Mouse (Mus musculus) heart, postnatal 25 days (tissue): Measurements from ENCODE around the gene Rcor1. TPM values are rescaled to one million over a fixed set of nuclear protein-coding genes. Genes with fewer than 3 reads are reported as not detected.

Experiments
- DNase-seq: peaks from one replicate; pipeline ENCODE4 v3.0.0; 2022; ENCODE audit warnings: low spot score
- intact Hi-C: fragments of 180-260 bp; cut with DNase I; formaldehyde crosslinking; loops from one replicate; pipeline ENCODE4 v1.15.1; 2025
- total RNA-seq, 2 experiments: library from RNA; stranded (reverse); gene quantifications; 2 replicates each; pipeline ENCODE4 v1.2.3; 2021

Rcor1 gene
- 10 to 100 TPM; 14.8 to 17.4 TPM for total RNA-seq

DNA sequence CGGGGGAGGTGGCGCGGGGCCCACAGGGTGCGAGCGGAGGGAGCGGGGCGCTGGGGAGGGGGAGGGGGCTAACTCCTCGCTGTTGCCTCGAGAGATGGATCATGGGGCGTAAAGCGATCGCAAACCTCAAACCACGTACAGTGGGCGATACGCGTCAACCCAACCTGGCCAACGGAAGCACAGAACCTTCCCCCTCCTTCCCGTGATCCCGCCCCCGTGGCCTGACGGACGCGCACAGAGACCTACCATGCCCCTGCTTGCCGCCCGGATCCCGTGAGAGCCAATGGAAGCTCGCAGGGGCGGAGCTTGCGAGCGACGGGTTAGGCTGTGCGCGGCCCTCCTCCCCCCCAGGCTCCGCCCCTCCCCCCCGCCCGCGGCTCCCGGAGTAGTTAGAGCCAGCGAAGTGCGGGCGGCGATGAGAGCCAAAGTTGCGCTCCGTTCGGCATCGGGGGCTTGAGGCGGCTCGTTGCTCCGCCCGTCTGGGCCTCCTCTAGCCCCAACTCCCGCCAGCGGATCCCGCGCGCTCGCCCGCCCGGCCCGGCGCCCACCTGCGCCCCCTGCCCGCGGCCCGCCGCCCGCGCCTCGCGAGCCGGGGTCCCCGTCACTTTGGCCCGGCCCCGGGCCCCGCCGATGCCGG lies at the start of gene Rcor1:
Gene Rcor1 (plus strand): TSS at position 376 of the 637 bp plus-strand sequence.
- intact Hi-C loops = no loop called here

DNA sequence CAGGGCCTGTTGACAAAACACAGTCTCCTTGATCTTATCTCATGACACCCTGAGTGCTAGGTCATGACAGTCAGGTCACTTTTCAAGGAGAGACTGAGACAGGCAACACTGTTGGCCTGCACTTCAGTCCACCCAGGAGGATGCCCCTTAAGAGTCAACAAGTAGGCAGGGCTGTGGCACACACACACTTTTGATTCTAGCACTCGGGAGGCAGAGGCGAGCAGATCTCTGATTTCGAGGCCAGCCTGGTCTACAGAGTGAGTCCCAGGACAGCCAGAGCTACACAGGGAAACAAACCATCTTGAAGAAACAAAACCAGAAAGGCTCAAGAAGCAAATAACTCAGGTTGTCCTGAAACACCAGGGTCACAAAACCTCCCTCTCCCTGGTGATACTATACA lies 49.7 kb upstream of the Rcor1 start:
- intact Hi-C loops = no loop called here
- no peak for DNase-seq

More for the DNA sequence above, at the start of gene Rcor1:
- DNase-seq = peak; percentile 99

DNA sequence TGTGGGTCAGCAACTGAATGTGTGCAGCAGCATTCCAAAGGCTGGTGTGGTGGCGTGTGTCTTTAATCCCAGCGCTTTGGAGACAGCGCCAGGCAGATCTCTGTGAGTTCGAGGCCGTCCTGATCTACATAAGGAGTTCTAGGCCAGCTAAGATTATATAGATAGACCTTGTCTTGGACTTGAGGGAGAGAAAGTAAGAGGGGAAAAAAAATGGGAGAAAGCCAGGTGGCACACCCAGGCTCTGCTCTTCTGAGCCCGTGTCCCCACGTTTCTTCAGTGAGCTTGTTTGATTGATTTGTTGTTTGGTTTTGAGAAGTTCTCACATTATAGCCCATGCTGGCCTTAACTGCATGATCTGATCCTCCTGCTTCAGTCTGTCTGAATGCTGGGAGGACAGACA lies 48.7 kb upstream of the Rcor1 start:
- no peak for DNase-seq
- intact Hi-C loops = loop anchor here (5.0 kb wide), 1 partner anchor 143 kb away; no protein-coding TSS in a partner anchor

DNA sequence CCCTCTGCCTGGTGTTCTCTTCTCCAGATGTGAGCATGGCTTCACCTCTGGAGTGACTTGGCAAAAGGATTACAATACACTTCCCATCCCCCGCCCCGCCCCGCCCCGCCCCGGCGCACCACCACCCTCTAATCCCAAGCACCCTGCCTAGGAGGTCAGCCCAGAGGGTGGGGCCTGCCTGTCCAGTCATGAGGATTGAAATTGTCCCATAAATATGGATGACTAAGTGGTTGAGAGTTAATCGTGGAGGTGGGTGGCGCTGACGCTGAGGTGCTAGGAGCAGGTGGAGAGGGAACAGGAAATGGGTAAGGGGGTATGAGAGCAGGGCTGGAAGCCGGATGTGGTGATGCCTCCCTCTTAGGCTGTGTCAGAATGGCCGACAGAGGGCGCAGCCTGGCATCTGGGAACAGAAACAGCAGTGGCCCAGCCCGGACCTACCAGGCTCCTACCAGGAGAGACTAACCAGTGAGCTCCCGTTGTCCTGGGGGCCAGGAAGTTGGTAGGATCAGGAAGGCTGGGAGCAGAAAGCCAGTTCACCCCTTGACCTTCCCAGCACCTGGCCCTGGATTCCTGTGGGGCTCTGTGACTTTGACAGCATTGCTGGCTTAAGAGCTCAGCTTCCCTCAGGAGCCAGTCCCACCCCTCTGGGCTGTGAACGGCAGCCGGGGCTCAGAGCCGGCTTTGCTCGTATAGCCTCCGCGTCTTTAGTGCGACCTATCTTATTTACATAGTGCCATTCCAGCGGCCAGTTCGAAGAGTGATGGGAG lies 47.6 kb upstream of the Rcor1 start:
- intact Hi-C loops = loop anchor here (1.0 to 5.0 kb wide), 2 partner anchors 55 to 144 kb away; no protein-coding TSS in a partner anchor
- peak; percentile 42 for DNase-seq

DNA sequence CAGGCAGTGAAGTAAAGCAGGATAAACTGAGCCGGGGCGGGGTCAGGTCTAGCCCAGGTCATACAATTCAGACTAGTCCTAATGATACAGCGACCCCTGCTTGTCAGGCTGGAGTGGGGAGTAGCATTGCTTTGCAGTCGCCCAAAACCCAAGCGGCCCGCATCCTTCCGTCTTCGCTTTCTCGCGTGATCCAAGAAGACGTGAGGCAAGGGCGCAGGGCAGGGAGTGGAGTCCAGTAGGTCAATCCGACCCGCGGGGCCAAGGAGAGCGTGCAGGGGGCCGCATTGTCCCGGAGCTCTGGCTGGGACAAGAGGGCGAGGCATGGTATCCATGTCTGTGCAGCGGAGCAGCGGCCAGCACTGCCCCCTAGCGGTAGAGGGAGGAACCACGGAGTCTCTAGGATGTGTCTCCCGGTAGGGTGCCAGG lies 47.0 kb upstream of the Rcor1 start:
- intact Hi-C loops = loop anchor here (1.0 to 5.0 kb wide), 2 partner anchors 56 to 145 kb away; no protein-coding TSS in a partner anchor
- peak; percentile 78 for DNase-seq

DNA sequence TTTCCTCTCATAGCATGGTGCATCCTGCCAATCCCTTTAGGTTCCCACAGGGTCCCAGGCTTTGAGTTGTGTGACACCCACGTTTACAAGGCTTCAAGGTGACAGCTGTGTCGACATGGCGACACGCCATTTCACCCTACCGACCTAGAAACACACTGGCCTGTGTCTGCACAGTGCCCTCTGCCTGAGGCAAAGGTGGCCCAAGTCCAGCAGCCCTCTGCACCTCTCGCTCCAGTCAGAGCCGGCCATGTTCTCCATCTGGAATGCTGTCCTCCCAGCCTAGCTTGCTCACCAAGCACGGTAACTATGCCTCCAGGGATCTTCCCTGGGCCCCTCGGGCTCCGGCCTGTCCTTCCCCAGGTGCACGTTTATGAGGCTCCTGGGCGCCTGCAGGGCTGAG lies 46.4 kb upstream of the Rcor1 start:
- intact Hi-C loops = loop anchor here (1.0 to 5.0 kb wide), 2 partner anchors 56 to 145 kb away; no protein-coding TSS in a partner anchor
- DNase-seq = no peak

DNA sequence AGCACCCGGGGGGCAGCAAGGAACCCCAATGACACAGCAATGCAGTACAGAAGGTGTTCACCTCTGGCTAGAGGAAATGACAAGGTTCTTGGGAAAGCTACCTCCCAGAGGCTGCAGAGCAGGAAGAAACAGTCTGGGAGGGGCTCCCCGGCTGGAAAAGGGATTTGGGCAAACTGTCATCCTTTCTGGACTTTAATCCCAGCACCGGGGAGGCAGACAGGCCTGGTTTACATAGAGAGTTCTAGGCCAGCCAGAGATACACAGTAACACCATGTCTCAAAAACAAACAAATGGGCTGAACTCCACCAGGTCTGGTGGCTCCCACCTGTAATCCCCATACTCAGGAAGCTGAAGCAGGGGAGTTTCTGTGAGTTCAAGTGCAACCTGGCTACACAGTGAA lies 45.9 kb upstream of the Rcor1 start:
- intact Hi-C loops = loop anchor here (5.0 kb wide), 1 partner anchor 146 kb away; no protein-coding TSS in a partner anchor
- DNase-seq = no peak

DNA sequence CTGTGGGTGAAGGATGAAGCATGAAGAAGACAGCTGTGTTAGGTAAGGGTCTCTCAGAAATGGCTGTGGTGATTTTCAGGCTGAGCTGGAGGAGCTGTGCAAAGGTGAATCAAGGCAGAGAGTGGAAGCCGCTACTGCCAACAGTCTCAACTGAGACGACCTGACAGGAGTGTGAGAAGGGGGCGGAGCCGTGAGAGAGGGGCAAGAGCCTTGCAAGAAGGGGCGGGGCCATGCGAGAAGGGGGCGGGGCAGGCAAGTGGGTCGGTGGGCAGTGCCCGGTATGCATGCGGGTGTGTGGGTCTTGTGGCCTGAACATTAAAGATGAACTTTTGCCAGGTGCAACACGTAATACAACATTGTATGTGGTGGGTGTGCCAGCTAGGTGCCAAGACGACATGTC lies 44.5 kb upstream of the Rcor1 start:
- DNase-seq = no peak
- intact Hi-C loops = loop anchor here (5.0 kb wide), 1 partner anchor 147 kb away; no protein-coding TSS in a partner anchor

DNA sequence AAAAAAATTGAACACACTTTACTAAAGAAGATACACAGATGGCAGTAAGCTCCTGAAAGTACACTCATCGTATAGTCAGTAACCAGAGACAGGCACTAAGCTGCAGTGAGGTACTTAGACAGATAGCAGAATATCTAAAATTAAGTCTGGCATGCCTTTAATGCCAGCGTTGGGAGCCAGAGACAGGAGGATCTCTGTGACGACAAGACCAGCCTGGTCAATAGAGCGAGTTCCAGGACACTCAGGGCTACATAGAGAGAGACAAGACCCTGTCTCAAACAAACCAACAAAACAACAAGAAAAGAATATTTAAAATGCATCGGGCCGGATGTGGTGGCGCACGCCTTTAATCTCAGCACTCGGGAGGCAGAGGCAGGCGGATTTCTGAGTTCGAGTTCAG lies 41.1 kb upstream of the Rcor1 start:
- intact Hi-C loops = no loop called here
- DNase-seq = no peak

DNA sequence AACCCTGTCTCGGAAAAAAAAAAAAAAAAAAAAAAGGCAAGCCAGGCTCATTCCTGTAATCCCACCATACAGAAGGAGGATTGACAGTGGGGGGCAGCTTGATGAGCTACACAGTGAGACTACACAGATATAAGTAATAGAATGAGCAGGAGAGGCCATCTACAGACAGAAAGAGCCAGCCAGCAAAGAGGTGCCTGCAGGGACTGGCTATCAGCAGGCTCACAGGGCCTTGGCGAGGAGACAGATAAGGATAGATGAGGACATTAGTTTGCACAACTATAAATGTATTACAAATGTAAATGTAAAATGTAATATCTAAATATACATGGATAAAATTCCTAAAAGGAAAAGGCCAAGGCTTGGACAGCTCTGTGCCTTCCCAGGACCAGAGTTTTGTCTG lies 39.3 kb upstream of the Rcor1 start:
- intact Hi-C loops = no loop called here
- no peak for DNase-seq

DNA sequence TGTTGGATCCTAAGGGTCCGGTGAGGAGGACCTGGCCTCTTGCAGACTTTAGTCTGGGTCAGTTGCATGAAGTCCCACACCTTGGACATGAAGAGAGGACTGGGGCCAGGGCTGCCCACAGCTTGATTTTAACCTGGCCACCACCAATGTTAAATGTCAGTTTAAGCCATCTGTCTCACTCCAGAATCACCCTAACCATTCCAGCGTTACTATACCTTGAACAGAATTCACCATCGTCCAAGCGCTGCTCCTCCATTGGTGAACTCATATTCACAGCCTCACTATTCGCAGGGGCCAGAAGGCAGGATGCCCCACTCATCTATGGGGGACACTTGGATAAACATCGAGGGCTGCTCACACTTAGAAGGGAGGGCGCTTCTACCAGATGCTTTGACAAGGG lies 38.2 kb upstream of the Rcor1 start:
- DNase-seq = no peak
- intact Hi-C loops = no loop called here

DNA sequence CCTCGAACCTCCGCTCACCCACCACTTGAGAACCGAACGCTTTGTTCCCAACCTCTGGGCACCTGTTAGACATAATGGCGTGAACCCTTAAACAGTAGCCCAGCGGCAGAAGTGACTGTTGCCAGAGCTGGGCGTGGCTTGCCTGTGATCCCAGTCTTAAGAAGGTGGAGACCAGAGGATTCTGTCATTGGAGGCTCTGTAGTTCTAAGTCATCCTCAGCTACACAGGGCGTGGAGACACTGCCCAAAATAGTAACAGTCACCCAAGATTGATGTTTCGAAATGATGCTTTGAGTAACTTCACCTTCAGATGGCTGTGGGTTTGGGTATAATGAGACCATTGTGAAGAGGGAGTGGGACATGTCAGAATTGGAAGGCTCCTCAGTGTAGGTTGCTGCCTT lies 35.0 kb upstream of the Rcor1 start:
- intact Hi-C loops = no loop called here
- no peak for DNase-seq

DNA sequence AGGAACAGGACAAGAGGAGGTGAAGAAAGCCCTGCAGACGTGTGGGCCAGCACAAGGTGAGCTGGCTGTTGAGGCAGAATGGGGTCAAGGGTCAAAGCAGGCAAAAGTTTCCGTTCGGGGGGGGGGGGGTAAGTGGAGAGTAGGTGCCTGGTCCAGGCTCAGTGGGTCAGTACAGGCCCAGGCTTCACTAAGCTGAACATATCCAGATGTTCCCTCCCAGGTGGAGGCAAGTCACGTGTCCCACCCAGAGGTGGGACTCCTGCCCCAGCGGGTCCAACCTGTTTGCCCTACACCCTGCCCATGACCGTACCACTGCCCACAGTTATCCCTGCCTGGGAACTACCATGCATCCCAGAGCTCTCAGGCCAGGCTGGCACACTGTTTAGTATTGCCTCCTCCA lies 33.3 kb upstream of the Rcor1 start:
- no peak for DNase-seq
- intact Hi-C loops = no loop called here

DNA sequence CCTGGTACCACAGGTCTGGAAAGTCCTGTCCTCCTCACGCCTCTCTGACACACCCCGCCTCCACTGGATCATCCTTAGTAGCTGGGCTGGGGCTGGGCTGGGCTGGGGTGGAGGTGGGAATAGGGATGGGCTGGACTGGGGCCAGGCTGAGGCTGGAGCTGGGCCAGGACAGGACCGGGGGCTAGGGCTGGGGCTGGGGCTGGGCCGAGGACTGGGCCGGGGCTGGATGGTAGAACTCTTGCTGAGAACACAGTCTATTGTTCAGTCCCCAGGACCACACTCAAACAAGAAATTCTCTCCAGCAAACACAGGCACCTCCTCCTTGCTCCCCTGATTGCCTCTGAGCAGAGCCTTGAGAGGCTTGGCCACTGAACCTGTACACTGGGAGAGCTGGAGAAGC lies 32.8 kb upstream of the Rcor1 start:
- intact Hi-C loops = no loop called here
- DNase-seq = no peak

DNA sequence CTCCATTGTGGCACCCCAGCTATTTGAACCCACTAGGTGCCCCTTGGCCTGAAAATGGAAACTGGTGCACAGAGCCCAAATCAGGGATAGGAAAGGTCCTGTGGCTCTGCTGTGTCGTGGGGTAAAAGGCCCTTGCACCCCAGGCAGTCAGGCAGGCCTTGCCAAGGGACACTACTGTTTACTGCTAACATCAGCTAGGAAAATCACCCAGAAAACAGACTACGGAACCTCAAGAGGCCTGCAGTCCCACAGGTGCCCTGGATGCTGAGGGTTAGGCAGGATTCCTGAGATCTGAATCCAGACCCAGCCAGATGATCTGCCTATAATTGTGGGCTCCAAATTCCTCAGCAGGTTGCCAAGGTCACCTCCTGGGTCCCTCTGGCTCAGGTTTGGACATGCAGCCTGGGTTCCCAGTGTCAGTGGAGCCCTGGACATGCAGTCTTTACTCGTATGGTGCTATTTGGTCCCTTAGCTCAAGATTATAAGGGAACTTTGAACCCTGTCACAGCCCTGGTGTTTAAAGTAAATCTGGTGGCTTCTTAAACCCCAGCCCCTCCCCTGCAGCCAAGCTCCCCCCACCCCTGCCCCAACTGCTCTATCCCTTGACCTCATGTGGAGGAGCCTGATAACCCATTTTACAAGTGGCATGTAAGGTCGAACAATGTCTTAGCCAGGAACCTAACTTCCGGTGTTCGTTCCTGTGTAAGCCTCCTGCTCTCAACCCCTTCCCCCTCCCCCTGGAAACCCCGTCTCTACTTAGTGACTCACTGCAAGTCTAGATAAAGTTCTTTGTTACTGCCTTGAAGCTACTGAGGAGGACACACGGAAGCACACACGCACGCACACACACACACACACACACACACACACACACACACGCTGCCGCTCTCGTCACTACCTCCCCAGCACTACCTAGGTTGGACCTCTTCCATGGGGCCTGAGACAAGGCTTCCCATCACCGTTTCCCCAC lies 31.7 kb upstream of the Rcor1 start:
- peak; percentile 14 for DNase-seq
- intact Hi-C loops = no loop called here

DNA sequence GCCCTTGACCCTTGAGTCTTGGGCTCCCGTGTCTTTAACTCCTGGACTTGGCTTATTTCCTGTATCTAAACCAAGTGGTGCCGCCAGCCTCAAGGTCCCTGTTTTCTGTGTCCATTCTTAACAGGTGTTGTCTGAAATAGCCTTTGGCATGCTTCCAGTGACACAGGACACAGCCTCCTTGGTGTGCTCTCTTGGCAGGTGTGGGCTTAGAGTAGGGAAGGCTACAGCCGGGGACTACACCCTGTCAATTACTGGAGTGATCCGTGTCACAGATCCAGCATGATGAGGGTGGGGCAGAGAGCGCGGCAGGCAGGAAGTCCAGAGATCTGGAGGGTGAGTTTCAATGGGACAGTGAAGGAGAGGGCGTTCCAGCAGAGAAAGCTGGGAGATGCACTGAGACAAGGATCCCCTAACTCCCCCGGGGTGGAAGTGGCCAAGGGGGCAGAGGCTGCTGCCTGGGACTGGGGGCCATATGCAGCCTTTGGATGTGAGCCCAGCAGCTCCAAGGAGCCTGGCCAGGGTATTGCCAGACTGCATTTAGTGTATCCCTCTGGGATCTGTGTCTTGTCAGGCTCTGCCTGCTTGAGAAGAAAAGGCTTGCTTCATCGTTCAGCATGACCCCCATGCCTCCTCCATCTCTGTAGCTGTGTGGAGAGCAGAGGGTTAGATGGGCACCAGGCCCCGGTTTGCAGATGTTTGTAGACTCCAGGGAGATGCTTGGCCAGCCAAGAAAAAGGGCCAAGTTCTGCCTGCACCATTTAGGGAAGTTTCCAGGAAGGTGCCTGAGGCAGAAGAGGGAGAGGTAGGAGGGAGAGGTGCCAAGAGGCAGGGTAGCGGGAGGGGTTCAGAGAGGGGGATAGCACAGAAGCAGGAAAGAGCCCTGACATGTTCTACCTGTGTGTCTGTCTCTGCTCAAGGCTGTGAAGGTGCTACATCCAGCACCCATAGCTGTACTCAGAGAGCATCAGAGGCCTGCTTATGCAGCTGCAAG lies 30.4 kb upstream of the Rcor1 start:
- intact Hi-C loops = no loop called here
- DNase-seq = no peak

DNA sequence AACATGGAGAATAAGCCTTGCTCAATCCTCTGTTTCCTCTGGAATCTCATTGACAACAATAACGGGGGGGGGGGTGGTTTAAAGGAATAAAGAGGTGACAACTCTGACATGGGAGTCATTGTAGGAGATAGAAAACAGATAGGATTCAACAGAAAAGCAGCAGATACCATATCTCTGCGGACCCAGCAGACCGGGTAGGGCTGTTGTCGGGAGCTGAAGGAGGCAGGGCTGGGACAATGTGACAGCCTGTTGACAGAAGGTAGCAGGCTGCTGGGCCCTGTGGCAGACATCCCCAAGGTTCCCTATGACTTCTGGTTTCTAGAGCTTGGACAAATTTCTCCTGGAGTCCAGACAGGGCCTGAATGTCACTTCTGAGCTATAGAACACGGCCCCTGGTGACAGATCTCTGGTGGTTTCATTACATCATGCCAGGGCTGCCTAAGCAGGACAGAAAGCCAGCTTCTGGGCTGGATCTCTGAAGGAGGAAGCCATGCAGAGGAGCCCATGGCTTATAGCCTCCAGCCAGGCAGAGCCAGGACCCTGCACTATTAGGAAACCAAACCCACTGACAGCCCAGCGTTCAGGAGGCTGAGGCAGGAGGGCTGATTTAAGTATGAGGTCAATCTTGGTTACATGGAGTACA lies 29.4 kb upstream of the Rcor1 start:
- intact Hi-C loops = no loop called here

DNA sequence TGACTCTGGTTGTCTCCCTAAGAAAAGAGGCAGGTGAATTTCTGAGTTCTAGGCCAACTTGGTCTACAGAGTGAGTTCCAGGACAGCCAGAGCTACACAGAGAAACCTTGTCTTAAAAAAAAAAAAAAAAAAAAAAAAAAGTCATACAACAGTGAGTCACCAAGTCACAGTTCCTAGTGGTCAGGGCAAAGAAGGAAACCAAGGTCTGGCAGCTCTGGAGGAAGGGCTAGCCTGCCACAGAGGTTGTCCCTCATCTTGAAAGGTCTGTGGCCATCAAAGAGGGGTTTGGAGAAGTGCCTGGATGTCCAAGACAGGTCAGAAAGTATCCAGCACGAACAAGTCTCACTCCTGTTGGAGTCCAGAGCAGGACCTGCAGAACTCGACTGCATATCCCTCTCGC lies 22.3 kb upstream of the Rcor1 start:
- intact Hi-C loops = no loop called here
- DNase-seq = no peak

More for the DNA sequence above, 29.4 kb upstream of the Rcor1 start:
- DNase-seq = no peak
